Mouse (Mus musculus) c-Kit-positive CD71-positive TER-119-negative erythroid progenitor cells, embryonic 14.5 days (primary cell): ENCODE measurements around the gene Myh4.

Experiments used
- DNase-seq: peaks from one replicate; pipeline ENCODE4 v3.0.0-alpha.2; 2013; ENCODE audit warnings: low read depth

Myh4 gene

GRCm38 (mm10) chr11:67237481-67238079 is at the start of gene Myh4:
Myh4 (plus strand) TSS chr11:67238029.
- DNase-seq, result no peak

- no peak for DNase-seq
These were observed 47.5 kb upstream of the Myh4 start for GRCm38 (mm10) chr11:67190316-67190715.

- no peak for DNase-seq
These were observed 47.0 kb upstream of the Myh4 start for GRCm38 (mm10) chr11:67190814-67191213.

- no peak for DNase-seq
These were observed 46.3 kb upstream of the Myh4 start for GRCm38 (mm10) chr11:67191496-67191895.

GRCm38 (mm10) chr11:67199321-67199720 is 38.5 kb upstream of the Myh4 start:
- no peak for DNase-seq

- no peak for DNase-seq
These were observed 38.1 kb upstream of the Myh4 start, which contains the start of gene Myh1 for GRCm38 (mm10) chr11:67199752-67200151. Myh1 (plus strand) TSS chr11:67200052.

GRCm38 (mm10) chr11:67204766-67205165 is 33.1 kb upstream of the Myh4 start:
- DNase-seq, result no peak

GRCm38 (mm10) chr11:67221803-67222202 is 16.0 kb upstream of the Myh4 start:
- no peak for DNase-seq

GRCm38 (mm10) chr11:67224466-67224865 is 13.4 kb upstream of the Myh4 start:
- no peak for DNase-seq

GRCm38 (mm10) chr11:67228731-67229130 is 9.1 kb upstream of the Myh4 start:
- no peak for DNase-seq

- DNase-seq, result no peak
These were observed 8.7 kb upstream of the Myh4 start for GRCm38 (mm10) chr11:67229166-67229565.

GRCm38 (mm10) chr11:67229946-67230345 is 7.9 kb upstream of the Myh4 start:
- no peak for DNase-seq

- DNase-seq, result peak; percentile 4
These were observed 2.0 kb upstream of the Myh4 start for GRCm38 (mm10) chr11:67235639-67236358.

GRCm38 (mm10) chr11:67236799-67237198 is 1.0 kb upstream of the Myh4 start:
- no peak for DNase-seq

- no peak for DNase-seq
These were observed 3.2 kb downstream of the Myh4 start for GRCm38 (mm10) chr11:67241051-67241450.

GRCm38 (mm10) chr11:67253691-67254090 is 15.9 kb downstream of the Myh4 start:
- no peak for DNase-seq

GRCm38 (mm10) chr11:67257048-67257447 is 19.2 kb downstream of the Myh4 start:
- DNase-seq, result no peak

GRCm38 (mm10) chr11:67260956-67261355 is 23.1 kb downstream of the Myh4 start:
- no peak for DNase-seq

GRCm38 (mm10) chr11:67276601-67277174 is 38.9 kb downstream of the Myh4 start, which contains the start of gene Myh8:
Myh8 (plus strand) TSS chr11:67277124.
- no peak for DNase-seq

GRCm38 (mm10) chr11:67293440-67293839 is 55.6 kb downstream of the Myh4 start:
- no peak for DNase-seq
